ENCODE assay signal across 17 mouse cellular contexts in genomic region chr4:66523886-66524245, GRCm38 (mm10).
DNase-seq lines count a peak whose midpoint lies in the region; ATAC-seq and TF ChIP-seq lines count a peak whose summit lies in the region.
"Had no signal": no experiment of that assay in that cellular context is flagged by ENCODE, and none has a peak within 500 bp of the region (broad histone marks: within the 10 kb centered on the region; RNA-seq: fewer than 3 reads in every experiment).

No protein-coding gene starts in this region.

- DNase-seq in hindbrain, embryonic 14.5 days (ENCODE audit: low spot score) = no peak
- DNase-seq in Muller cell, postnatal 12 days (ENCODE audit: inconsistent ontology term) = peak; percentile 18
- peak; percentile 82 for DNase-seq in brain, embryonic 14.5 days (ENCODE audit: low read depth)
- DNase-seq in forebrain, postnatal 0 days = no peak
- DNase-seq in ovary, postnatal 36 days (ENCODE audit: low spot score) = no peak
- DNase-seq in B cell, adult 2 months = no peak
- DNase-seq: gastrocnemius, adult 2 months; liver, embryonic 13.5 days; thymus, postnatal 4 days had no signal

- no peaks in the 10 kb centered on the region for H3K4me1 ChIP-seq in hindbrain, embryonic 14.5 days (replicated peaks; ENCODE audit: control insufficient read depth, insufficient read depth, low read length)
- H3K4me1 ChIP-seq in hindbrain, embryonic 12.5 days = no peaks in the 10 kb centered on the region
- H3K4me1 ChIP-seq in forebrain, postnatal 0 days (ENCODE audit: insufficient read depth) = no peaks in the 10 kb centered on the region
- H3K4me1 ChIP-seq: liver, embryonic 13.5 days; lung, embryonic 15.5 days had no signal

- no peak for TF ChIP-seq POLR2A in brain, embryonic 14.5 days (IDR thresholded peaks at IDR 0.05; ENCODE audit: borderline replicate concordance, extremely low read depth, insufficient read depth, insufficient read length, poor library complexity, severe bottlenecking)

- H3K27me3 ChIP-seq in hindbrain, embryonic 14.5 days (ENCODE audit: control insufficient read depth, insufficient read depth, low read length) = no peaks in the 10 kb centered on the region
- H3K27me3 ChIP-seq in hindbrain, embryonic 12.5 days = no peaks in the 10 kb centered on the region
- H3K27me3 ChIP-seq in forebrain, postnatal 0 days (ENCODE audit: insufficient read depth, low read length) = no peaks in the 10 kb centered on the region
- H3K27me3 ChIP-seq: limb, embryonic 13.5 days; liver, embryonic 13.5 days; lung, embryonic 15.5 days; midbrain, embryonic 12.5 days had no signal

- no peak overlapping the region for H3K4me2 ChIP-seq in hindbrain, embryonic 14.5 days (replicated peaks)
- H3K4me2 ChIP-seq in hindbrain, embryonic 12.5 days (replicated peaks) = no peak overlapping the region
- no peak overlapping the region for H3K4me2 ChIP-seq in forebrain, postnatal 0 days (ENCODE audit: low read depth)
- H3K4me2 ChIP-seq: heart, embryonic 11.5 days; limb, embryonic 13.5 days; liver, embryonic 13.5 days; lung, embryonic 15.5 days; midbrain, embryonic 12.5 days had no signal

- H3K9me3 ChIP-seq in hindbrain, embryonic 14.5 days (ENCODE audit: control insufficient read depth, low read length) = no peaks in the 10 kb centered on the region
- no peaks in the 10 kb centered on the region for H3K9me3 ChIP-seq in hindbrain, embryonic 12.5 days (replicated peaks)
- H3K9me3 ChIP-seq in forebrain, postnatal 0 days (ENCODE audit: low read length) = no peaks in the 10 kb centered on the region
- H3K9me3 ChIP-seq: limb, embryonic 13.5 days; liver, embryonic 13.5 days; lung, embryonic 15.5 days; midbrain, embryonic 12.5 days had no signal

- TF ChIP-seq CTCF in brain, embryonic 14.5 days (IDR thresholded peaks at IDR 0.05; ENCODE audit: borderline replicate concordance, extremely low read depth, insufficient read depth, insufficient read length) = no peak
- no peak for TF ChIP-seq CTCF in forebrain, postnatal 0 days (IDR thresholded peaks at IDR 0.05; ENCODE audit: low read depth)

- H3K4me3 ChIP-seq in hindbrain, embryonic 14.5 days (replicated peaks; ENCODE audit: low read length) = no peak overlapping the region
- H3K4me3 ChIP-seq in hindbrain, embryonic 12.5 days = no peak overlapping the region
- H3K4me3 ChIP-seq in forebrain, postnatal 0 days (ENCODE audit: low read depth, low read length) = no peak overlapping the region
- H3K4me3 ChIP-seq: gastrocnemius, adult 2 months; limb, embryonic 13.5 days; liver, embryonic 13.5 days; lung, embryonic 15.5 days; midbrain, embryonic 12.5 days had no signal

- WGBS in hindbrain, embryonic 14.5 days = 70% methylated on average over 2 of the region's 2 CpGs
- WGBS in hindbrain, embryonic 12.5 days = 82% methylated on average over 2 of the region's 2 CpGs
- 34% methylated on average over 2 of the region's 2 CpGs for WGBS in forebrain, postnatal 0 days

- no peak for ATAC-seq in hindbrain, embryonic 14.5 days (ENCODE audit: low FRiP score)
- no peak for ATAC-seq in hindbrain, embryonic 12.5 days (ENCODE audit: low FRiP score)
- ATAC-seq in forebrain, postnatal 0 days = peak; percentile 12; the same call in 1 of the 2 replicates
- ATAC-seq: activated CD4-positive, CD25-positive, alpha-beta regulatory T cell, adult 4 months had no signal

- H3K27ac ChIP-seq in hindbrain, embryonic 14.5 days = peak overlapping the region; percentile 51; the same call in 1 of the 2 replicates
- H3K27ac ChIP-seq in hindbrain, embryonic 12.5 days = no peak overlapping the region
- no peak overlapping the region for H3K27ac ChIP-seq in forebrain, postnatal 0 days (ENCODE audit: low read depth, low read length)
- H3K27ac ChIP-seq: gastrocnemius, adult 2 months; kidney, postnatal 0 days; limb, embryonic 13.5 days; liver, embryonic 13.5 days; lung, embryonic 15.5 days; macrophage; midbrain, embryonic 12.5 days had no signal

- H3K9ac ChIP-seq in hindbrain, embryonic 14.5 days = no peak overlapping the region
- H3K9ac ChIP-seq in hindbrain, embryonic 12.5 days = no peak overlapping the region
- no peak overlapping the region for H3K9ac ChIP-seq in forebrain, postnatal 0 days
- H3K9ac ChIP-seq: limb, embryonic 13.5 days; liver, embryonic 13.5 days; lung, embryonic 15.5 days; midbrain, embryonic 12.5 days had no signal

- no peaks in the 10 kb centered on the region for H3K36me3 ChIP-seq in hindbrain, embryonic 14.5 days (replicated peaks; ENCODE audit: control insufficient read depth, insufficient read depth)
- no peaks in the 10 kb centered on the region for H3K36me3 ChIP-seq in hindbrain, embryonic 12.5 days
- no peaks in the 10 kb centered on the region for H3K36me3 ChIP-seq in forebrain, postnatal 0 days (ENCODE audit: insufficient read depth)
- H3K36me3 ChIP-seq: limb, embryonic 13.5 days; liver, embryonic 13.5 days; lung, embryonic 15.5 days; midbrain, embryonic 12.5 days had no signal

Comparison
In these comparisons a context has a peak if more than half of its experiments do, and no peak if none do; other contexts are left out.
1. DNase-seq: peak in Muller cell, postnatal 12 days (single experiment) and brain, embryonic 14.5 days (single experiment); none in hindbrain, embryonic 14.5 days (single experiment), forebrain, postnatal 0 days (single experiment), ovary, postnatal 36 days (single experiment) and B cell, adult 2 months (0 of 2).